Mouse (Mus musculus): ENCODE data around the gene Vmn1r75. TPM values are rescaled to one million over a fixed set of nuclear protein-coding genes. Genes with fewer than 3 reads are reported as not detected.

Vmn1r75 gene
- not detected for polyA plus RNA-seq (2014; fragmentation: Illumina TruSeq; extraction: RNeasy Lipid Tissue Mini Kit (QIAGEN cat#74804); ENCODE audit: low read depth, low replicate concordance)

DNA sequence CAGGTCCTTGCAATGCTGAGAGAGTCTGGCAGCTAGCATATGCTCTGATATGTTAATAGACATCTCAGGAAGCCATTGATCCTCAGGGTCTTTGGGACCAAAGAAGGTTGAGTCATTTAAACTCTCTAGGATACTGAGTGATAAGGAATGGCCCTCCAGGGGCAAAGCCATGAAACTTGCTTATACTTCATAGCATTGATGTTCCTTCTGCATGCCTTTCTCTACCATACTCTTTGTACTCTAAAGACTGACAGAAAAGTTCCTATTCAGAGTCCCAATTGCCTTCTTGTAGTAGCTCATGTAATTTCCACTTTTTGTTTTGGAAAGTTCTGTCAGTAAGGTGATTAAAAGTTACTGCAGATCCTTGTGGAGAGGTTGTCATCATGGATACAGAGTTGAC, at the start of gene Vmn1r75:
Vmn1r75 (plus strand) TSS at position 301 of the 400 bp plus-strand sequence.

DNA sequence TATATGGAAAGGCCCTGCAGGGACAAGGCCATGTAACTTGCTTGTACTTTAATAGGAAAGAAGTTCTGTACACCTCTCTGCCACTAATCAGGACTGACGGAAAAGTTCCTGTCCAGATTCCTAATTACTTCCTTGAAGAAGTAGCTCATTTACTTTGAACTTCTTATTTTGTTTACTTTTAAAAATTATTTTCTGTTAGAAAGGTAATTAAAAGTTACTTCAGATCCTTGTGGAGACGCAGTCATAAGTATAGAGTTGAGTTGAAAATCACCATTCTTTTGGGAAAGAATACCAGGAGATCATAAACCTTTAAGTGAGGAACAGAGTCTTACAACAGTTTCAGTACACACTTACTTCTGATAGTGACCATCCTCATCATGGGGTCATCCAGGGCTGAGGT, 40.8 kb upstream of the Vmn1r75 start, which contains the start of gene Vmn1r74:
Vmn1r74 (plus strand) TSS at position 301 of the 400 bp plus-strand sequence.

Other genes starting within 250 kb of the Vmn1r75 start
- not detected for gene Vmn1r72, start 194.5 kb upstream of the Vmn1r75 start, polyA plus RNA-seq (2014; fragmentation: Illumina TruSeq; extraction: RNeasy Lipid Tissue Mini Kit (QIAGEN cat#74804); ENCODE audit: low read depth, low replicate concordance)
- gene Vmn1r73, start 144.4 kb upstream of the Vmn1r75 start, polyA plus RNA-seq (2014; fragmentation: Illumina TruSeq; extraction: RNeasy Lipid Tissue Mini Kit (QIAGEN cat#74804); ENCODE audit: low read depth, low replicate concordance) = not detected
- not detected for gene Vmn1r74, start 40.6 kb upstream of the Vmn1r75 start, polyA plus RNA-seq (2014; fragmentation: Illumina TruSeq; extraction: RNeasy Lipid Tissue Mini Kit (QIAGEN cat#74804); ENCODE audit: low read depth, low replicate concordance)
- gene Vmn1r76, start 63.6 kb downstream of the Vmn1r75 start, polyA plus RNA-seq (2014; fragmentation: Illumina TruSeq; extraction: RNeasy Lipid Tissue Mini Kit (QIAGEN cat#74804); ENCODE audit: low read depth, low replicate concordance) = not detected
- gene Vmn1r77, start 162.1 kb downstream of the Vmn1r75 start, polyA plus RNA-seq (2014; fragmentation: Illumina TruSeq; extraction: RNeasy Lipid Tissue Mini Kit (QIAGEN cat#74804); ENCODE audit: low read depth, low replicate concordance) = not detected